Mouse (Mus musculus): ENCODE measurements around the gene Aars2. TPM values are rescaled to one million over a fixed set of nuclear protein-coding genes. Genes with fewer than 3 reads are reported as not detected.
A peak's percentile ranks its signal among the peaks of the same experiment; 100 is the strongest.

The Aars2 gene
- total RNA-seq, 2 experiments from 2014 or later, result 4.0 to 4.6 TPM

- no peak for ATAC-seq (ENCODE audit: poor library complexity, severe bottlenecking)
Measured at GRCm38 (mm10) chr17:45557246-45557824, 50.7 kb downstream of the Aars2 start.

GRCm38 (mm10) chr17:45557998-45558862 lies 51.6 kb downstream of the Aars2 start:
- ATAC-seq (ENCODE audit: poor library complexity, severe bottlenecking), result no peak

DNA sequence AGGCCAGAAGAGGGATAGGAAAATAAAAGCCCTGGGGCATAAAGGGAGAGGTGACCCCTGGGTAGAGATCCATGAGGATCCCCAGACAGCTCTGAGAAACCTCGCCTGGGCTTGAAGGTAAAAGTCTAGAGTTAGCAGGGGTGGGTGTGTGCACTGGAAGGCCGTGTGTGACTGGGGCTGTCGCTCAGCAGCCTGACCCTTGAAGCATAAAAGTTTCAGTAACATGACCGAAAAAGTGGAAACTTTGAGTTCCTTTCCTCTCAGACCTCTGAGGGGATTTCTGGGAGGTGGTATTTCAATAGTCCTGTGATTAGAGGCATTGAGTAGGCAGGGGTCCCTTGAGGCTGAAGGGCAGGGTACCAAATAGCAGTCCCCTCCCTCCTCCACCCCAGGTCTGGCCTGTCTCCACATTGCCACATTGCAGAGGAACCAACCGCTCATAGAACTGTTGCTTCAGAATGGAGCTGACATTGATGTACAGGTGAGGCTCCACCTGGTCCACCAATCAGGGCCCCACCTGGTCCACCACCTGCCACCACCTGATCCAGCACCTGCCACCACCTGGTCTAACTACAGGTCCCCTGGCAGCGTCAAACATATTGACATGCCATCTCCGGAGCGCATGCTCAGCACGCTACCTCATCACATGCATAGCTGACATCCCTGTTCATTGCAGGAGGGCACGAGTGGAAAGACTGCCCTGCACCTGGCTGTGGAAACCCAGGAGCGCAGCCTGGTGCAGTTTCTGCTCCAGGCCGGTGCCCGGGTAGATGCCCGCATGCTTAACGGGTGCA lies 53.3 kb downstream of the Aars2 start:
- ATAC-seq (ENCODE audit: poor library complexity, severe bottlenecking), result no peak

GRCm38 (mm10) chr17:45563216-45563615 lies 56.6 kb downstream of the Aars2 start:
- no peak for ATAC-seq (ENCODE audit: poor library complexity, severe bottlenecking)

- ATAC-seq (ENCODE audit: poor library complexity, severe bottlenecking), result peak; percentile 93
Measured at GRCm38 (mm10) chr17:45563655-45564530, 57.3 kb downstream of the Aars2 start, which contains the start of gene Slc35b2. Gene Slc35b2 (plus strand): TSS chr17:45563874.

DNA sequence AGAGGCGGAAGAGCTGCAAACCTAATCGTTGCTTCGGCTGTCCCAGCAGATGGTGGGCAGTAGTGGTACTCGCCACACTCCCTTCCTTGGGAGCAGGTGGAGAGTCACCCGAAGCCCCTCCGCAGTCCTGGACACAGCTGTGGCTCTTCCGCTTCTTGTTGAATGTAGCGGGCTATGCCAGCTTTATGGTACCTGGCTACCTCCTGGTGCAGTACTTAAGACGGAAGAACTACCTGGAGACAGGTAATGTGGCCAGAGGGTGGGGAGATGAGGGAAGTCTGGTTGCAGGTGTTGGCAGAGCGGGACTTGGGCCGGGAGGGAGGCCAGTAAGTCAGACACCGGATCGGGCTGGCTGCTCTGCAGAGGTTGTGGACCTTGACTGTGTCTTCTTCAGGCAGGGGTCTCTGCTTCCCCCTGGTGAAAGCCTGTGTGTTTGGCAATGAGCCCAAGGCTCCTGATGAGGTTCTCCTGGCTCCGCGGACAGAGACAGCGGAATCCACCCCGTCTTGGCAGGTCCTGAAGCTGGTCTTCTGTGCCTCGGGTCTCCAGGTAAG lies 58.0 kb downstream of the Aars2 start:
- ATAC-seq (ENCODE audit: poor library complexity, severe bottlenecking), result no peak

DNA sequence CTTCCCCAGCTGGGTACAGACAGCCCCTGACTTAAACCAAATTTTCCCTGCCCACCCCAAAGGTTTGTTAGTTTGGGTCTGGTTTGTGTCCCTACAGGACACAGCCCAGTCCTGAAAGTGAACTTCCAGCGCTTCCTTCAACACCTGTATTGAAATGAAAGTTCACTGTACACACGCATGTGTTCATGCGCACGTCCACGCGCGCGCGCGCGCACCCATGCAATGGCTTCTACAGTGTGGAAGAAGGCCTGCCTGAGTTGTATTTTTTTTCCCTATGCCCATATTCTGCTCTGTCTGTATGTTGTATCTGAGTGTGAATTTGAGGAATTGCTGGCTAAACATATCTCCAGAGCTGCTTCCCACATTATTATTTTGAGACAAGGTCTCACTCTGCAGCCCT lies 58.5 kb downstream of the Aars2 start:
- ATAC-seq (ENCODE audit: poor library complexity, severe bottlenecking), result no peak

DNA sequence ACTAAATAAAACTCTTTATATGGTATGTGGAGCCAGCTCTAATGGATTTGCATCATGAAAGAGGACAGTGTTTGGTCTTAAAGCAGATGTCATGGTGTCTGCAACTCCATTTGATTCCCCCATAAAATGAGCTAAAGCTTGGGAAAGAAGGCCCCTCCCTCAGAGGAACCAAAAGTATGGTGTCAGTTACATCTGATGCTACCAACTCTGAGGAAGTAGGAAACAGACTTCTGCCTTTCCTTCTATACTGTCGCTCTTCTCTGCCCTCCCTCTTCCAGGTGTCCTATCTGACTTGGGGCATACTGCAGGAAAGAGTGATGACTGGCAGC lies 59.4 kb downstream of the Aars2 start:
- no peak for ATAC-seq (ENCODE audit: poor library complexity, severe bottlenecking)

- ATAC-seq (ENCODE audit: poor library complexity, severe bottlenecking), result no peak
Measured at GRCm38 (mm10) chr17:45566360-45567161, 59.9 kb downstream of the Aars2 start.

DNA sequence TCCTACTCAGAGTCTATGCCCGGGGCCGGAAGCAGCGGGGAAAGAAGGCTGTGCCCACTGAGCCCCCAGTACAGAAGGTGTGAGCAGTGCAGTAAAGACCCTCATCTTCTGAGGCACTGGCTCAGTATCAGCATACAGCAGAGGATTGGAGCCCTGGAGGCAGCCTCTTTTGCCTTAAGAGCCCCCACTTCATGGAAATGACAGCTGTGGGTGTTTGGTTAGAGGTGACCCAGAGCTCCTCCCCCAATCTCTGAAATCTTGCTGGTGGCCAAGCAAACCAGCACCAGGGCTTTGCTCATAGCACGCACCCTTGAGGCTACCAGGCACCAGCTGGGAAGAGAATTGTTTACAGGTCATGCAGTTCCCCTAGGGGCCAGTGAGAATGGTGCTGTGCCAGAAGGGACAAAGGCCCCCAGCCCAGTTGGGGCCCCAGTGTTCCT lies 60.5 kb downstream of the Aars2 start:
- ATAC-seq (ENCODE audit: poor library complexity, severe bottlenecking), result no peak

DNA sequence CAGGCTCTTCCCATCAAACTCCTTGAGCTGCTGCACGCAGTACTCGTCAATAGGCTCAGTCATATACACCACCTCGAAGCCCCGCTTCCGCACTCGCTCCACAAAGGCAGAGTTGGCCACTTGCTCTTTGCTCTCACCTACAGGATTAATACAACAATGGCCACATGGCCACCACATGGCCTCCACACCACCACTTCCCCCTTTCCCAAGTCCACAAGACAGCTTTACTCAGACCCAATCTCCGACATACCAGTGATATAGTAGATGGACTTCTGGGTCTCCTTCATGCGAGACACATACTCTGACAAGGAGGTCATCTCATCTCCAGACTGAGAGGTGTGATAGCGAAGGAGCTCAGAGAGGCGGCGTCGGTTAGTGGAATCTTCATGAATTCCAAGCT lies 62.3 kb downstream of the Aars2 start:
- no peak for ATAC-seq (ENCODE audit: poor library complexity, severe bottlenecking)

GRCm38 (mm10) chr17:45569999-45570398 lies 63.4 kb downstream of the Aars2 start:
- ATAC-seq (ENCODE audit: poor library complexity, severe bottlenecking), result no peak

Other genes starting within 250 kb of the Aars2 start
- gene Cdc5l, start 73.1 kb upstream of the Aars2 start, total RNA-seq (2015), result 58.1 and 60.7 TPM in 2 replicates
- 106 and 112 TPM in 2 replicates for gene Cdc5l, start 73.1 kb upstream of the Aars2 start, total RNA-seq (2017)
- not detected in 2 replicates for gene Spats1, start 31.4 kb upstream of the Aars2 start, total RNA-seq (2015)
- gene Spats1, start 31.4 kb upstream of the Aars2 start, total RNA-seq (2017), result not detected in 2 replicates
- not detected in 2 replicates for gene Tcte1, start 16.6 kb downstream of the Aars2 start, total RNA-seq (2015)
- gene Tcte1, start 16.6 kb downstream of the Aars2 start, total RNA-seq (2017), result not detected in 2 replicates
- not detected in 2 replicates for gene Tmem151b, start 42.8 kb downstream of the Aars2 start, total RNA-seq (2015)
- gene Tmem151b, start 42.8 kb downstream of the Aars2 start, total RNA-seq (2017), result not detected in 2 replicates
- 10.4 and 11.1 TPM in 2 replicates for gene Nfkbie, start 48.9 kb downstream of the Aars2 start, total RNA-seq (2015)
- 13.4 and 14.0 TPM in 2 replicates for gene Nfkbie, start 48.9 kb downstream of the Aars2 start, total RNA-seq (2017)
- 33.7 and 44.9 TPM in 2 replicates for gene Slc35b2, start 57.0 kb downstream of the Aars2 start, total RNA-seq (2015)
- gene Slc35b2, start 57.0 kb downstream of the Aars2 start, total RNA-seq (2017), result 48.2 and 52.2 TPM in 2 replicates
- gene Hsp90ab1, start 66.4 kb downstream of the Aars2 start, total RNA-seq (2015), result 448 and 487 TPM in 2 replicates
- gene Hsp90ab1, start 66.4 kb downstream of the Aars2 start, total RNA-seq (2017), result 829 and 973 TPM in 2 replicates
- gene Slc29a1, start 92.8 kb downstream of the Aars2 start, total RNA-seq (2015), result 23.8 and 31.2 TPM in 2 replicates
- 22.9 and 32.6 TPM in 2 replicates for gene Slc29a1, start 92.8 kb downstream of the Aars2 start, total RNA-seq (2017)
- gene Mymx, start 95.3 kb downstream of the Aars2 start, total RNA-seq (2015), result not detected in 2 replicates
- gene Mymx, start 95.3 kb downstream of the Aars2 start, total RNA-seq (2017), result not detected in 2 replicates
- gene Capn11, start 152.5 kb downstream of the Aars2 start, total RNA-seq (2015), result 0.67 TPM in 1 of 2 replicates, not detected in the other
- not detected in 2 replicates for gene Capn11, start 152.5 kb downstream of the Aars2 start, total RNA-seq (2017)
- 30.3 and 34.7 TPM in 2 replicates for gene Mrpl14, start 179.5 kb downstream of the Aars2 start, total RNA-seq (2015)
- gene Mrpl14, start 179.5 kb downstream of the Aars2 start, total RNA-seq (2017), result 12.7 and 14.7 TPM in 2 replicates
- gene Tmem63b, start 180.1 kb downstream of the Aars2 start, total RNA-seq (2015), result 3.3 and 5.3 TPM in 2 replicates
- gene Tmem63b, start 180.1 kb downstream of the Aars2 start, total RNA-seq (2017), result 3.6 and 5.3 TPM in 2 replicates
- not detected in 2 replicates for gene 1600014C23Rik, start 227.0 kb downstream of the Aars2 start, total RNA-seq (2015)
- gene 1600014C23Rik, start 227.0 kb downstream of the Aars2 start, total RNA-seq (2017), result not detected in 2 replicates

Data from megakaryocyte, adult 5-6 weeks (primary cell).